Mouse (Mus musculus) frontal cortex, postnatal 10 days (tissue): ENCODE results near the gene Ppm1a.

Experiments used
- DNase-seq, 2 experiments: peaks; one replicate each; pipeline ENCODE4 v3.0.0; 2022; ENCODE audit warnings: low spot score in 2 of 2, mixed read lengths in 1 of 2

Ppm1a gene

GRCm38 (mm10) chr12:72825656-72826055 is 68.4 kb downstream of the Ppm1a start:
- DNase-seq, result no peak

GRCm38 (mm10) chr12:72828846-72829556 is 71.7 kb downstream of the Ppm1a start:
- no peak for DNase-seq

- no peak for DNase-seq
Measured at GRCm38 (mm10) chr12:72829777-72830176, 72.5 kb downstream of the Ppm1a start.

GRCm38 (mm10) chr12:72830317-72830716 is 73.1 kb downstream of the Ppm1a start:
- DNase-seq, result no peak

- peak; percentile 66 to 72 for DNase-seq
Measured at GRCm38 (mm10) chr12:72831711-72832432, 74.6 kb downstream of the Ppm1a start.

- no peak for DNase-seq
Measured at GRCm38 (mm10) chr12:72834773-72835517, 77.7 kb downstream of the Ppm1a start.

- no peak for DNase-seq
Measured at GRCm38 (mm10) chr12:72835518-72836015, 78.3 kb downstream of the Ppm1a start.

- no peak for DNase-seq
Measured at GRCm38 (mm10) chr12:72837302-72837701, 80.0 kb downstream of the Ppm1a start.

GRCm38 (mm10) chr12:72841500-72841899 is 84.2 kb downstream of the Ppm1a start:
- DNase-seq, result no peak

GRCm38 (mm10) chr12:72843135-72843534 is 85.9 kb downstream of the Ppm1a start:
- DNase-seq, result no peak

- DNase-seq, result no peak
Measured at GRCm38 (mm10) chr12:72843555-72843954, 86.3 kb downstream of the Ppm1a start.

- DNase-seq, result no peak
Measured at GRCm38 (mm10) chr12:72843973-72844620, 86.8 kb downstream of the Ppm1a start.

GRCm38 (mm10) chr12:72845946-72846345 is 88.7 kb downstream of the Ppm1a start:
- no peak for DNase-seq

GRCm38 (mm10) chr12:72847725-72848124 is 90.5 kb downstream of the Ppm1a start:
- no peak for DNase-seq
